Mouse (Mus musculus) hindbrain, embryonic 11.5 days (tissue): Measurements from ENCODE around the gene Tmem175. TPM values are rescaled to one million over a fixed set of nuclear protein-coding genes. Genes with fewer than 3 reads are reported as not detected.
A peak's percentile ranks its signal among the peaks of the same experiment; 100 is the strongest.

Source experiments
- ATAC-seq: fragments of 200-750 bp; cut with Nextera tagmentation; 2 replicates; pipeline ENCODE4 v1.8.0; 2017; ENCODE audit warnings: mild to moderate bottlenecking, moderate TSS enrichment, moderate library complexity; ENCODE audit not compliant: low FRiP score
- DNase-seq: peaks from one replicate; pipeline ENCODE4 v3.0.0-alpha.2; 2015; ENCODE audit warnings: low spot score
- H3K27ac ChIP-seq: fragments of 300-500 bp; sonication (generic); 2 replicates; pipeline ENCODE4 v1.5.1; 2014; ENCODE audit warnings: mild to moderate bottlenecking, low read depth, low read length
- H3K27me3 ChIP-seq: fragments of 300-500 bp; sonication (generic); 2 replicates; pipeline ENCODE4 v1.6.1; 2014; ENCODE audit warnings: mild to moderate bottlenecking, low read length, moderate library complexity, mixed read lengths; ENCODE audit not compliant: control insufficient read depth, insufficient read depth
- H3K36me3 ChIP-seq: fragments of 300-500 bp; sonication (generic); 2 replicates; pipeline ENCODE4 v1.6.1; 2014; ENCODE audit warnings: mild to moderate bottlenecking, low read length, moderate library complexity, mixed read lengths; ENCODE audit not compliant: control insufficient read depth, insufficient read depth
- H3K4me1 ChIP-seq: fragments of 300-500 bp; sonication (generic); replicated peaks from 2 replicates; pipeline ENCODE4 v1.6.1; 2014; ENCODE audit warnings: low read length, mixed read lengths; ENCODE audit not compliant: control insufficient read depth, insufficient read depth
- H3K4me2 ChIP-seq: fragments of 300-500 bp; sonication (generic); replicated peaks from 2 replicates; pipeline ENCODE4 v1.6.1; 2014; ENCODE audit warnings: mild to moderate bottlenecking, low read depth, low read length
- H3K4me3 ChIP-seq: fragments of 300-500 bp; sonication (generic); 2 replicates; pipeline ENCODE4 v1.5.1; 2014; ENCODE audit warnings: low read depth, low read length
- H3K9ac ChIP-seq: fragments of 300-500 bp; sonication (generic); 2 replicates; pipeline ENCODE4 v1.6.1; 2014; ENCODE audit warnings: low read depth, low read length
- H3K9me3 ChIP-seq: fragments of 300-500 bp; sonication (generic); 2 replicates; pipeline ENCODE4 v1.6.1; 2016; ENCODE audit warnings: low read length; ENCODE audit not compliant: control insufficient read depth
- WGBS: fragments of 180-500 bp; shearing (Covaris S2); extraction: QIAGEN DNeasy Blood & Tissue Kit; methylation state at CpG from one replicate; pipeline ENCODE4 v1.1.7; 2014; 5-methylcytosine and 5-hydroxymethylcytosine counted together
- polyA plus RNA-seq: library from polyadenylated mRNA; unstranded; fragments of >200 nt; fragmentation: Nextera tagmentation; extraction: Ambion mirVana; gene quantifications from 2 replicates; pipeline ENCODE4 v1.2.1, GENCODE M21; 2014

Gene Tmem175
- polyA plus RNA-seq, 1 experiment from 2014 or later: 22.3 TPM

- 91% methylated on average over 11 of the region's 11 CpGs for WGBS
- ATAC-seq: no peak
Observed at GRCm38 (mm10) chr5:108648937-108649576, 19.5 kb downstream of the Tmem175 start.

GRCm38 (mm10) chr5:108650341-108650740 is 20.8 kb downstream of the Tmem175 start:
- H3K27ac ChIP-seq: no peak overlapping the region
- H3K9ac ChIP-seq: no peak overlapping the region
- WGBS: 89% methylated on average over 7 of the region's 7 CpGs
- H3K9me3 ChIP-seq: no peaks in the 10 kb centered on the region
- peaks cover 10% of the 10 kb centered on the region; the same call in 1 of the 2 replicates for H3K36me3 ChIP-seq
- ATAC-seq (no peak), DNase-seq (no peak)
- no peaks in the 10 kb centered on the region for H3K4me1 ChIP-seq
- H3K4me2 ChIP-seq: no peak overlapping the region
- no peaks in the 10 kb centered on the region for H3K27me3 ChIP-seq
- H3K4me3 ChIP-seq: no peak overlapping the region

More at GRCm38 (mm10) chr5:108648937-108649576, 19.5 kb downstream of the Tmem175 start:
- H3K4me3 ChIP-seq: no peak overlapping the region
- H3K9ac ChIP-seq: no peak overlapping the region
- DNase-seq: no peak
- no peaks in the 10 kb centered on the region for H3K4me1 ChIP-seq
- H3K27me3 ChIP-seq: no peaks in the 10 kb centered on the region
- H3K27ac ChIP-seq: no peak overlapping the region
- no peaks in the 10 kb centered on the region for H3K9me3 ChIP-seq
- H3K4me2 ChIP-seq: no peak overlapping the region
- H3K36me3 ChIP-seq: peaks cover 8% of the 10 kb centered on the region; the same call in 1 of the 2 replicates

DNA sequence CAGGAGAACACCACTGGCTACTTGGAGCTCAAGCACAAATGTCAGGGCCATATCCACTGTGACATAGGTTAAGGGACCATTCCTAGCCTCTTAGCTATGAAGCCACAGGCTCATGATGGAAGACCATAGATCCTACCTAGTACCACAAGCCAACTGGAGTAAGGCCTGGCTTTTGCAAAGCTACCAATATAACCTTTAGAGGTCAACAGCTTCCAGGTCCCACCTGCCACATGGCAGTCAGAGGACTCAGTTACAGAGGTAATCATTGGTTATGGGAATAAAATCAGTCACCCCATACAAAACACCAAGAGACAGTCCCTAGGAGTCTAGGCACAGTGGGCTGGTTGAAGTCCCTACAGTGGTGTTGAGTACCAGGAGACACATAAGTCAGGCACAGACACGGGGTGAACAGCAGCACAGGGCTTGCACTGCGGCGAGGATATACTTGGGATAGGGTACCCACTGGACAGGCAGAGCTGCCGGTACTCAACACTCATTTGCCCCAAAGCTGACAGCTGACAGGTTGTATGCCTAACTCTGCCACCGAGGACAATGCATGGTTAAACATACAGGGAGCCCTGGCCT is 21.7 kb downstream of the Tmem175 start:
- Histone ChIP-seq H3K9ac (no peak overlapping the region), H3K4me2 (no peak overlapping the region), H3K27me3 (no peaks in the 10 kb centered on the region), H3K36me3 (peaks cover 10% of the 10 kb centered on the region; the same call in 1 of the 2 replicates), H3K4me3 (no peak overlapping the region), H3K4me1 (no peaks in the 10 kb centered on the region), H3K27ac (no peak overlapping the region), H3K9me3 (no peaks in the 10 kb centered on the region)
- ATAC-seq: no peak
- 84% methylated on average over 5 of the region's 5 CpGs for WGBS
- DNase-seq: no peak

GRCm38 (mm10) chr5:108651823-108652222 is 22.3 kb downstream of the Tmem175 start:
- 71% methylated on average over 1 of the region's 1 CpGs for WGBS
- Histone ChIP-seq H3K9ac (no peak overlapping the region), H3K4me3 (no peak overlapping the region), H3K4me1 (no peaks in the 10 kb centered on the region), H3K27me3 (no peaks in the 10 kb centered on the region), H3K4me2 (no peak overlapping the region), H3K9me3 (no peaks in the 10 kb centered on the region), H3K36me3 (peaks cover 10% of the 10 kb centered on the region; the same call in 1 of the 2 replicates), H3K27ac (no peak overlapping the region)
- ATAC-seq (peak; percentile 57), DNase-seq (peak; percentile 65)

GRCm38 (mm10) chr5:108653341-108653740 is 23.8 kb downstream of the Tmem175 start:
- no peak overlapping the region for H3K27ac ChIP-seq
- 86% methylated on average over 6 of the region's 6 CpGs for WGBS
- peaks cover 7% of the 10 kb centered on the region; the same call in 1 of the 2 replicates for H3K36me3 ChIP-seq
- DNase-seq (no peak), ATAC-seq (no peak)
- H3K9me3 ChIP-seq: no peaks in the 10 kb centered on the region
- H3K4me3 ChIP-seq: no peak overlapping the region
- H3K4me2 ChIP-seq: no peak overlapping the region
- H3K9ac ChIP-seq: no peak overlapping the region
- H3K27me3 ChIP-seq: no peaks in the 10 kb centered on the region
- H3K4me1 ChIP-seq: no peaks in the 10 kb centered on the region

DNA sequence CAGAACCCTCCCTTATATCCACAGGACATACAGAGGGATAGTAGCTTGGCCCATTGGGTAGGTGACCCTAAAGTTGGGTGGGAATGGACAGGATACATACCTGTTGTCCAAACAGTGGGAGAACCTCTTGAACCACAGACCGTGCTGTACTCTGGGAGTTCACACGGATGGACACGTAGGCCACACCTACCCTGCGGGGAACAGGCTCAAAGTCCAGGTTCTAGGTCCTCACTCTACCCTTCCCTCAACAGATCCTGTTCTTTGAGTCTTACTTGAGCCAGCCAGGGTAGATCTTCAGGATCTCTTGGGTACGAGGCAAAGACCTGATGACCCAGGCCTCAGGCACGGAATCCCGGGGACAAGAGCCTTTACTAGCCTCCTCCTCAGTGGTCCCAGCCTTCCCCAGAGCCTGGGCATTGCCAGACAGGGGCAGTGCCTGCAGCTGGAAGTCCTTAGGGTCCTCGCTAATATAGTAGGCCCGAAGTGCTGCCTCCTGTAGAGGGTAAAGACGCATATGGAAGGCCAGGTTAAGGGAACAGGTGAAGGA is 24.9 kb downstream of the Tmem175 start:
- H3K9ac ChIP-seq: no peak overlapping the region
- no peak overlapping the region for H3K4me3 ChIP-seq
- no peaks in the 10 kb centered on the region for H3K9me3 ChIP-seq
- peaks cover 7% of the 10 kb centered on the region; the same call in 1 of the 2 replicates for H3K36me3 ChIP-seq
- H3K27ac ChIP-seq: no peak overlapping the region
- no peak for ATAC-seq
- WGBS: 95% methylated on average over 10 of the region's 10 CpGs
- no peaks in the 10 kb centered on the region for H3K27me3 ChIP-seq
- no peaks in the 10 kb centered on the region for H3K4me1 ChIP-seq
- DNase-seq: no peak
- no peak overlapping the region for H3K4me2 ChIP-seq

DNA sequence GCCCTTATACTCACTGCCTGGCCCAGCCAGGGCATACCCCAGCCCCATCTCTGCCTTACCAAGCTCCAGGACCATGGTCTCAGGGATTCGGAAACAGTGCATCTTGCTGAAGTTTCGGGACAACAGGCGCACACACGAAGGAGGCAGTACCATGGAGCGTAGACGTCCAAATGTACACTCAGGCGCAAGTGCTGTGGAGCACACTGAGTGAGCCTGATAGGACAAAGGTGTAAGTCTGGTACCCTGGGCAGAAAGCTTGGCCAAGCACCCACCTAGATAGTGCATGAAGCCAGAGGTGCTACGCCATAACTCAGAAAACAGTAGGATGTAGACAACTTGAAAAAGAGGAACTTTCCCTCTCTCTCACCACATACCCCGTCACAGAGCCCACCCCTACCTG is 25.8 kb downstream of the Tmem175 start:
- 0 out of 2 replicates have a peak, but pooled peaks cover 5% of the 10 kb centered on the region for H3K4me1 ChIP-seq
- no peaks in the 10 kb centered on the region for H3K27me3 ChIP-seq
- H3K9ac ChIP-seq: no peak overlapping the region
- WGBS: 96% methylated on average over 9 of the region's 9 CpGs
- no peak overlapping the region for H3K27ac ChIP-seq
- ATAC-seq (no peak), DNase-seq (no peak)
- peaks cover 7% of the 10 kb centered on the region; the same call in 1 of the 2 replicates for H3K36me3 ChIP-seq
- H3K4me2 ChIP-seq: no peak overlapping the region
- no peak overlapping the region for H3K4me3 ChIP-seq
- no peaks in the 10 kb centered on the region for H3K9me3 ChIP-seq

- H3K27me3 ChIP-seq: no peaks in the 10 kb centered on the region
- H3K4me3 ChIP-seq: no peak overlapping the region
- H3K4me1 ChIP-seq: 0 out of 2 replicates have a peak, but pooled peaks cover 5% of the 10 kb centered on the region
- no peak overlapping the region for H3K9ac ChIP-seq
- no peak overlapping the region for H3K4me2 ChIP-seq
- DNase-seq (no peak), ATAC-seq (no peak)
- no peak overlapping the region for H3K27ac ChIP-seq
- H3K36me3 ChIP-seq: peaks cover 7% of the 10 kb centered on the region; the same call in 1 of the 2 replicates
- no peaks in the 10 kb centered on the region for H3K9me3 ChIP-seq
- WGBS: 95% methylated on average over 15 of the region's 15 CpGs
Observed at GRCm38 (mm10) chr5:108655891-108656650, 26.5 kb downstream of the Tmem175 start.
